Mouse (Mus musculus) thymus, adult 2 months (tissue): ENCODE data around the gene Tanc1. TPM values are rescaled to one million over a fixed set of nuclear protein-coding genes. Genes with fewer than 3 reads are reported as not detected.
"Not testable (repeated sequence)": the region's sequence is repeated elsewhere in the genome, so short reads cannot be mapped to it uniquely, and the experiment has no call there.

ENCODE experiments used
- DNase-seq: peaks from one replicate; pipeline ENCODE4 v3.0.0; 2021
- H3K27ac ChIP-seq: fragments of 200-500 bp; 2 replicates; pipeline ENCODE4 v1.5.1; 2012; ENCODE audit warnings: low read length, control low read depth; ENCODE audit not compliant: control insufficient read depth, insufficient read depth
- H3K27me3 ChIP-seq: fragments of 200-500 bp; 2 replicates; pipeline ENCODE4 v1.6.1; 2012; ENCODE audit warnings: mild to moderate bottlenecking, low read length, moderate library complexity, mixed read lengths; ENCODE audit not compliant: control insufficient read depth, insufficient read depth
- H3K36me3 ChIP-seq: fragments of 200-500 bp; 2 replicates; pipeline ENCODE4 v1.6.1; 2012; ENCODE audit warnings: mild to moderate bottlenecking, low read length, moderate library complexity; ENCODE audit not compliant: control insufficient read depth, insufficient read depth
- H3K4me1 ChIP-seq: fragments of 200-500 bp; replicated peaks from 2 replicates; pipeline ENCODE4 v1.6.1; 2012; ENCODE audit warnings: low read length; ENCODE audit not compliant: control insufficient read depth, insufficient read depth
- H3K4me3 ChIP-seq: fragments of 200-500 bp; 2 replicates; pipeline ENCODE4 v1.5.1; 2012; ENCODE audit warnings: mild to moderate bottlenecking, low read length, control low read depth, moderate library complexity; ENCODE audit not compliant: control insufficient read depth, insufficient read depth
- CTCF ChIP-seq: fragments of 200-500 bp; IDR thresholded peaks from 2 replicates; pipeline ENCODE4 v1.5.1; 2012; ENCODE audit warnings: mild to moderate bottlenecking, control low read depth, low read length, moderate library complexity, borderline replicate concordance; ENCODE audit not compliant: control insufficient read depth, poor library complexity, insufficient read depth; ENCODE audit errors: extremely low read depth
- POLR2A ChIP-seq: fragments of 200-500 bp; IDR thresholded peaks from 2 replicates; pipeline ENCODE4 v1.6.1; 2012; ENCODE audit warnings: mild to moderate bottlenecking, low read length, control low read depth, moderate library complexity; ENCODE audit not compliant: control insufficient read depth, poor library complexity, insufficient read depth; ENCODE audit errors: extremely low read depth
- WGBS: fragments of 180-500 bp; shearing (Covaris S2); methylation state at CpG from one replicate; pipeline ENCODE4 v1.1.7; 2018; 5-methylcytosine and 5-hydroxymethylcytosine counted together
- polyA plus RNA-seq: library from polyadenylated mRNA; depleted of rRNA; stranded (reverse); fragments of >200 nt; gene quantifications from 2 replicates; pipeline ENCODE4 v1.2.3, GENCODE M21; 2012; rRNA removed

Tanc1 gene
- polyA plus RNA-seq = 7.3 and 8.1 TPM in 2 replicates

GRCm38 (mm10) chr2:59611831-59612732, at the start of gene Tanc1:
Gene Tanc1, plus strand, starts transcription at chr2:59612042.
- peaks cover 14% of the 10 kb centered on the region for H3K4me1 ChIP-seq
- under 1% methylated on average over 99 of the region's 99 CpGs for WGBS

GRCm38 (mm10) chr2:59562215-59562614, 49.6 kb upstream of the Tanc1 start:
- no peaks in the 10 kb centered on the region for H3K36me3 ChIP-seq
- WGBS = 93% methylated on average over 4 of the region's 4 CpGs
- H3K4me1 ChIP-seq = no peaks in the 10 kb centered on the region
- H3K4me3 ChIP-seq = no peak overlapping the region
- H3K27me3 ChIP-seq = no peaks in the 10 kb centered on the region
- no peak for DNase-seq
- TF ChIP-seq POLR2A = no peak
- no peak for TF ChIP-seq CTCF
- no peak overlapping the region for H3K27ac ChIP-seq

More at GRCm38 (mm10) chr2:59611831-59612732, at the start of gene Tanc1:
- DNase-seq = peak; percentile 88
- Histone ChIP-seq H3K27me3 (peaks cover 3% of the 10 kb centered on the region; the same call in 1 of the 2 replicates), H3K4me3 (peak within 1 kb of the TSS; percentile 79), H3K27ac (no peak within 1 kb of the TSS), H3K36me3 (no peaks in the 10 kb centered on the region)
- 0 out of 2 replicates have a peak, but pooled peaks have one; percentile 39 for TF ChIP-seq POLR2A
- TF ChIP-seq CTCF = no peak

DNA sequence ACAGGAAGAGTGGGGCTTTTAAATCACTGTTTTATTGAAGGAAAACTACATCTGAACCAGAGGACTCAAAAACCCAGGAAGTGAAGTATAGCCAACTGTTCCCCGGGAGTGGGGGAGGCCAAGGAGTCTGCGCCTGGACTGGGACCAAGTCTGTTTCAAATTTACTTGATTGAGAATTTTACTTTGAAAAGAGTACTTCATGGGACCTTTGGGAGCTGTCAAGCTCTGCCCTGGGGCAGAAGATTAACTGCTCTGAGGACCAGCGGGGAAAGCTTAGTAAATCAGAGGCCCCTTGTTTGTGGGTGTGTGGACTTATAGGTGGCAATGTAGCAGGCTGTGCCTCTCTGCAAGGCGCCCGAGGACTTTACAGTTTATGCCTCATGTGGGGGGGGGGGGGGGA, 49.1 kb upstream of the Tanc1 start:
- no peak for DNase-seq
- TF ChIP-seq POLR2A (no peak), CTCF (no peak)

DNA sequence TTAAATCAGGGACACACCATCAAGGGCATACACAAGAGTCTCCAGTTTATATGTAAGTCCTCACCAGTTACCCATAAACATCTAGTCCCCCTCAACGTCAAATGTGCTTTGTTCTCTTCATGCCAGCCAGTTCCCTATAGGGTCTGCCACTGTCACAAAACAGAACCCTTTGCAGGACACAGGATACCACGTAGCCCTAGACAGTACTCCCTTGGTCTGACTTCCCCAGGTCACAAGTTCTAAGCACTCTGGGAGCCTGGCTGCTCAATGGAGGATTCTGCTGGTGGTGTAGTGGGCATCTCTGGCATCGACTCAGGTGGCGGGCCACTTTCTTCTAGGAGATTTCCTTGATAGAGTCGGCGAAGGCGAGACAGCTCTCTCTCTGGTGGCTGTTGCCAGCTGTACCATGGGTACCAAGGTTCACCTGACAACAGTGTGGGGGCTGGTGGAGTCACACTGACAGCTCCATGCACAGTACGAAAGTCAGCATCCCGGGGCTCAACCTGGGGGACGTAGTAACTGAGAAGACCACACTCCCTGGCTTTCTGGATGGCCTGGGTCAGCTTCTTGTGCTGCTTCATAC, 47.7 kb upstream of the Tanc1 start:
- not testable (repeated sequence) for H3K36me3 ChIP-seq, H3K27ac ChIP-seq, DNase-seq, H3K27me3 ChIP-seq, H3K4me3 ChIP-seq, H3K4me1 ChIP-seq
- 87% methylated on average over 3 of the region's 10 CpGs for WGBS

More for the DNA sequence above, 49.1 kb upstream of the Tanc1 start:
- WGBS = 93% methylated on average over 5 of the region's 5 CpGs
- Histone ChIP-seq H3K27me3 (no peaks in the 10 kb centered on the region), H3K27ac (no peak overlapping the region), H3K4me3 (no peak overlapping the region), H3K4me1 (no peaks in the 10 kb centered on the region), H3K36me3 (no peaks in the 10 kb centered on the region)

GRCm38 (mm10) chr2:59564947-59565346, 46.9 kb upstream of the Tanc1 start:
- no peaks in the 10 kb centered on the region for H3K4me1 ChIP-seq
- DNase-seq = no peak
- no peaks in the 10 kb centered on the region for H3K27me3 ChIP-seq
- no peaks in the 10 kb centered on the region for H3K36me3 ChIP-seq
- TF ChIP-seq CTCF (no peak), POLR2A (no peak)
- H3K4me3 ChIP-seq = no peak overlapping the region
- H3K27ac ChIP-seq = no peak overlapping the region
- 88% methylated on average over 4 of the region's 4 CpGs for WGBS

GRCm38 (mm10) chr2:59580939-59581338, 30.9 kb upstream of the Tanc1 start:
- TF ChIP-seq POLR2A (no peak), CTCF (no peak)
- H3K27me3 ChIP-seq = no peaks in the 10 kb centered on the region
- H3K4me3 ChIP-seq = no peak overlapping the region
- H3K36me3 ChIP-seq = no peaks in the 10 kb centered on the region
- no peak overlapping the region for H3K27ac ChIP-seq
- DNase-seq = no peak
- no peaks in the 10 kb centered on the region for H3K4me1 ChIP-seq
- WGBS = 60% methylated on average over 7 of the region's 7 CpGs
